Mouse (Mus musculus) ES-E14 (cell line): ENCODE results near the gene Anxa1. TPM values are rescaled to one million over a fixed set of nuclear protein-coding genes. Genes with fewer than 3 reads are reported as not detected.

Experiments used
- DNase-seq: peaks from one replicate; pipeline ENCODE4 v3.0.0-alpha.2; 2013; ENCODE audit warnings: low read depth, low spot score
- H3K27ac ChIP-seq: 2 replicates; pipeline ENCODE4 v1.5.1; 2012; ENCODE audit warnings: low read depth, mild to moderate bottlenecking, low read length, moderate library complexity, mixed read lengths; ENCODE audit not compliant: poor library complexity, insufficient read depth, severe bottlenecking
- H3K36me3 ChIP-seq: 2 replicates; pipeline ENCODE4 v1.6.1; 2012; ENCODE audit warnings: mild to moderate bottlenecking, low read length, moderate library complexity, mixed read lengths; ENCODE audit not compliant: control insufficient read depth, poor library complexity, insufficient read depth, severe bottlenecking
- H3K4me1 ChIP-seq, 2 experiments: fragments of 150-350 bp in 1 of 2; sonication (generic) in 1 of 2; 2 replicates each; pipeline ENCODE4 v1.6.1; 2012; ENCODE audit warnings: low read length in 2 of 2, mild to moderate bottlenecking in 1 of 2, mixed read lengths in 1 of 2; ENCODE audit not compliant: control insufficient read depth in 2 of 2, insufficient read depth in 2 of 2, poor library complexity in 1 of 2
- H3K4me3 ChIP-seq, 2 experiments: fragments of 150-350 bp in 1 of 2; sonication (generic) in 1 of 2; 2 replicates each; pipeline ENCODE4 v1.5.1; 2012; ENCODE audit warnings: low read length in 2 of 2, low read depth in 1 of 2, mild to moderate bottlenecking in 1 of 2, mixed read lengths in 1 of 2; ENCODE audit not compliant: insufficient read depth in 1 of 2, poor library complexity in 1 of 2, severe bottlenecking in 1 of 2
- H3K9ac ChIP-seq: 2 replicates; pipeline ENCODE4 v1.6.1; 2012; ENCODE audit warnings: low read depth, mild to moderate bottlenecking, low read length, mixed read lengths; ENCODE audit not compliant: poor library complexity, insufficient read depth, severe bottlenecking
- H3K9me3 ChIP-seq: fragments of 150-350 bp; sonication (generic); 2 replicates; pipeline ENCODE4 v1.6.1; 2012; ENCODE audit warnings: low read depth, mild to moderate bottlenecking, low read length; ENCODE audit not compliant: control insufficient read depth, insufficient read depth
- CHD2 ChIP-seq: IDR thresholded peaks from 2 replicates; pipeline ENCODE4 v1.6.1; 2014; ENCODE audit warnings: mild to moderate bottlenecking, low read depth, low read length, inconsistent platforms
- HCFC1 ChIP-seq: IDR thresholded peaks from 2 replicates; pipeline ENCODE4 v1.6.1; 2012; ENCODE audit warnings: low read length, inconsistent platforms, borderline replicate concordance; ENCODE audit not compliant: insufficient read depth
- MAFK ChIP-seq: IDR thresholded peaks from 2 replicates; pipeline ENCODE4 v1.6.1; 2014; ENCODE audit warnings: mild to moderate bottlenecking, low read depth, low read length, inconsistent platforms; ENCODE audit not compliant: insufficient read depth
- ZC3H11A ChIP-seq: IDR thresholded peaks from 2 replicates; pipeline ENCODE4 v1.6.1; 2012; ENCODE audit warnings: low read depth, mild to moderate bottlenecking, inconsistent platforms, low read length, borderline replicate concordance
- ZNF384 ChIP-seq: IDR thresholded peaks from 2 replicates; pipeline ENCODE4 v1.6.1; 2012; ENCODE audit warnings: low read depth, low read length, inconsistent platforms
- in situ Hi-C, 2 experiments: fragments of 600-800 bp; cut with MboI; formaldehyde crosslinking; loops; one replicate each; pipeline ENCODE4 v1.15.1; 2025; ENCODE audit warnings: low sequenced_read_pairs in 2 of 2, inconsistent platforms in 1 of 2; ENCODE audit not compliant: unreplicated experiment in 2 of 2
- total RNA-seq: library from RNA; depleted of rRNA; stranded (reverse); fragments of 300-350 nt; gene quantifications from 2 replicates; pipeline ENCODE4 v1.2.3, GENCODE M21; 2012

Anxa1 gene
- total RNA-seq, 1 experiment = 117 TPM

- TF ChIP-seq CHD2 = no peak
- no peak for TF ChIP-seq ZC3H11A
- no peak for TF ChIP-seq MAFK
- TF ChIP-seq ZNF384 = no peak
- no peak for TF ChIP-seq HCFC1
- in situ Hi-C loops = no loop called here
- no peak overlapping the region for H3K4me3 ChIP-seq
- H3K4me1 ChIP-seq = no peaks in the 10 kb centered on the region
- no peak overlapping the region for H3K9ac ChIP-seq
- DNase-seq = no peak
- no peaks in the 10 kb centered on the region for H3K36me3 ChIP-seq
- no peak overlapping the region for H3K27ac ChIP-seq
- no peaks in the 10 kb centered on the region for H3K9me3 ChIP-seq
Observed at GRCm38 (mm10) chr19:20405015-20405414, 14.3 kb upstream of the Anxa1 start.

- no peak for DNase-seq
- no peak overlapping the region for H3K4me3 ChIP-seq
- no peaks in the 10 kb centered on the region for H3K4me1 ChIP-seq
- no peak overlapping the region for H3K27ac ChIP-seq
- H3K9ac ChIP-seq = no peak overlapping the region
- H3K36me3 ChIP-seq = no peaks in the 10 kb centered on the region
- in situ Hi-C loops = no loop called here
- H3K9me3 ChIP-seq = no peaks in the 10 kb centered on the region
- TF ChIP-seq MAFK (no peak), CHD2 (no peak), ZNF384 (no peak), ZC3H11A (no peak), HCFC1 (no peak)
Observed at GRCm38 (mm10) chr19:20403740-20404139, 13.0 kb upstream of the Anxa1 start.

GRCm38 (mm10) chr19:20403219-20403618 lies 12.5 kb upstream of the Anxa1 start:
- TF ChIP-seq CHD2 = no peak
- TF ChIP-seq HCFC1 = no peak
- TF ChIP-seq ZC3H11A = no peak
- no peak for TF ChIP-seq ZNF384
- TF ChIP-seq MAFK = no peak
- no peaks in the 10 kb centered on the region for H3K4me1 ChIP-seq
- H3K27ac ChIP-seq = no peak overlapping the region
- H3K9me3 ChIP-seq = no peaks in the 10 kb centered on the region
- H3K36me3 ChIP-seq = no peaks in the 10 kb centered on the region
- no peak overlapping the region for H3K4me3 ChIP-seq
- H3K9ac ChIP-seq = no peak overlapping the region
- in situ Hi-C loops = no loop called here
- no peak for DNase-seq

- Histone ChIP-seq H3K9ac (no peak overlapping the region), H3K9me3 (no peaks in the 10 kb centered on the region), H3K36me3 (no peaks in the 10 kb centered on the region), H3K4me3 (no peak overlapping the region), H3K4me1 (no peaks in the 10 kb centered on the region), H3K27ac (no peak overlapping the region)
- TF ChIP-seq ZC3H11A = no peak
- TF ChIP-seq CHD2 = no peak
- TF ChIP-seq HCFC1 = no peak
- no peak for TF ChIP-seq MAFK
- TF ChIP-seq ZNF384 = no peak
- in situ Hi-C loops = no loop called here
- DNase-seq = no peak
Observed at GRCm38 (mm10) chr19:20402516-20403200, 11.9 kb upstream of the Anxa1 start.
